Mouse (Mus musculus): ENCODE results near the gene Bdh1. TPM values are rescaled to one million over a fixed set of nuclear protein-coding genes. Genes with fewer than 3 reads are reported as not detected.

Gene Bdh1
- polyA plus RNA-seq, 1 experiment from 2014 or later: 30.0 TPM

DNA sequence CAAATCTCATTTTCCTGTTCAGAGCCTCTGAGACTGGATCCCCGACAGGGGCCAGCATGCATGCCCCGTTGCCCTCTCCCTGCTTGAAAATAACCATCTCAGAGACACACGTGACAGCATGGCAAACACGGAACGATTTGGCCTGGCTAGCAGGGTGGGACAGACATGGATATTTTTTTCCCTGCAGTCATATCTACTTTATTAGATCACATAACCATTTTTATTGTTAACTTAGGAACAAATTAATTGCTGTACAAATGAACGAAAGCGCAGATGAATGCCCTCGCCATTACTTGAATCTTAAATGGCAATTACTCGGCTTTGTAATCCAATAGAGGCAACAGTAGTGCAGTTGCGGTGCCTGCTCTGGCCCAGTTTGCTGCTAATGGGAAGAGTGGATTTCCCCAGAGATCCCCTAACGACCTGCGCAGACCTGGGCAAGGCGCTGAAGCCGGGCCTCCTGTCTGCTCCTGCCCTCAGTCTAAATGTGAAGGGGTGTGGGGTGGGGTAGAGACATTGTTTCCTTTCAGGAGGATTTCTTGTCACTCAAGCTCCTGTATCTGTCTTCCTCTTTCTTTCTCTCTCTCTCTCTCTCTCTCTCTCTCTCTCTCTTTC is 79.8 kb downstream of the Bdh1 start:
- H3K4me2 ChIP-seq (replicated peaks; ENCODE audit: low read depth, low read length): no peak overlapping the region
- no peak for ATAC-seq (ENCODE audit: insufficient number of reproducible peaks, insufficient read depth, low FRiP score, low read depth)
- no peaks in the 10 kb centered on the region for H3K27me3 ChIP-seq (ENCODE audit: control insufficient read depth, insufficient read depth, low read length)
- no peak overlapping the region for H3K9ac ChIP-seq (replicated peaks; ENCODE audit: low read depth, low read length)
- H3K27ac ChIP-seq (ENCODE audit: low read length): no peak overlapping the region
- 70% methylated on average over 14 of the region's 14 CpGs for WGBS
- no peaks in the 10 kb centered on the region for H3K36me3 ChIP-seq (ENCODE audit: control insufficient read depth, insufficient read depth, low read length)
- peaks cover 18% of the 10 kb centered on the region for H3K4me1 ChIP-seq (ENCODE audit: control insufficient read depth, insufficient read depth, low read length)
- no peak overlapping the region for H3K4me3 ChIP-seq (ENCODE audit: low read depth, low read length)
- H3K9me3 ChIP-seq (ENCODE audit: control insufficient read depth, low read depth, low read length): no peaks in the 10 kb centered on the region

DNA sequence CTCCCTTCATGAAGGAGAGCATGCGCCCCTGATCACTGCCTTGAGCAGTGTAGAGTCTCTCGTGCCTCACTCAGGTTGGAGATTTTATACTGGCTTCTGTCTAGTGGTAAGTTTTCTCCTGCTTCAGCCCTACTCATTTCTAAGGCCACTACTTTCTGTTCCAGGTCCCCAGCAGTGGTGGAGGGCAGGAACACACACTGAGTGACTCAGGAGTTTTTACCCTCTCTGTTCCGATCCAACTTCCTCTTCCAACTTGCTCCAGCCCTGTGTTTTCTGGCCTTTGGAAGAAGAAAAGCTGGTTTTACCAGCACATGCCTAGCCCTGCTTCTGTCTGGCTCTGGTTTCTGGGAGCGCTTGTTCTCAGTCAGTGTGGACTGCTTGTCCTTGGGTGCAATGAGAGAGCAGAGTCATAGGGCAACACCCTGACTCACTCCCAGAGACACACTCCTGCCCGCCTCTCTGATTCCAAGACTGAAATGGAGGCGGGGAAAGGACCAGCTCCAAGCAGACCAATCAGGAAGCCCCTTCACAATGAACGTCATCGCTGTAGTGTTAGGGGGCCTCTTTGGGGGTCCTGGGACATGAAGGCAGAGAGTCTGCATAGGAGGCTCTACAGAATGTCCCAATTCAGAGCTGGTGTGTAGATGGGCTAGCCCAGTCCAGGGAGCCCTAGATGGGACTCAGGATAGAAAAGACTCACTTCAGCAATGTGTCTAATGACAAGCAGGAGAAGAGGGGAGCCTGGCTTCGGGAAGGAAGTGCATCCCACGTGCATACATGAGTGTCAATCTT is 84.8 kb downstream of the Bdh1 start:
- 42% methylated on average over 10 of the region's 10 CpGs for WGBS
- peak overlapping the region; percentile 88 for H3K27ac ChIP-seq (ENCODE audit: low read length)
- no peak overlapping the region for H3K4me3 ChIP-seq (ENCODE audit: low read depth, low read length)
- peaks cover 25% of the 10 kb centered on the region for H3K4me1 ChIP-seq (ENCODE audit: control insufficient read depth, insufficient read depth, low read length)
- no peak overlapping the region for H3K9ac ChIP-seq (replicated peaks; ENCODE audit: low read depth, low read length)
- no peaks in the 10 kb centered on the region for H3K36me3 ChIP-seq (ENCODE audit: control insufficient read depth, insufficient read depth, low read length)
- H3K27me3 ChIP-seq (ENCODE audit: control insufficient read depth, insufficient read depth, low read length): no peaks in the 10 kb centered on the region
- H3K9me3 ChIP-seq (ENCODE audit: control insufficient read depth, low read depth, low read length): no peaks in the 10 kb centered on the region
- peak overlapping the region; percentile 16; the same call in 1 of the 2 replicates for H3K4me2 ChIP-seq (replicated peaks; ENCODE audit: low read depth, low read length)
- ATAC-seq (ENCODE audit: insufficient number of reproducible peaks, insufficient read depth, low FRiP score, low read depth): peak; percentile 74

GRCm38 (mm10) chr16:31507457-31507755 is 85.3 kb downstream of the Bdh1 start:
- peak; percentile 38 for ATAC-seq (ENCODE audit: insufficient number of reproducible peaks, insufficient read depth, low FRiP score, low read depth)
- H3K27ac ChIP-seq (ENCODE audit: low read length): peak overlapping the region; percentile 88

GRCm38 (mm10) chr16:31507794-31508526 is 85.9 kb downstream of the Bdh1 start:
- no peak overlapping the region for H3K9ac ChIP-seq (replicated peaks; ENCODE audit: low read depth, low read length)
- 37% methylated on average over 14 of the region's 14 CpGs for WGBS
- no peak overlapping the region for H3K4me3 ChIP-seq (ENCODE audit: low read depth, low read length)
- peaks cover 25% of the 10 kb centered on the region for H3K4me1 ChIP-seq (ENCODE audit: control insufficient read depth, insufficient read depth, low read length)
- H3K27me3 ChIP-seq (ENCODE audit: control insufficient read depth, insufficient read depth, low read length): no peaks in the 10 kb centered on the region
- no peaks in the 10 kb centered on the region for H3K36me3 ChIP-seq (ENCODE audit: control insufficient read depth, insufficient read depth, low read length)
- peak overlapping the region; percentile 27; the same call in 1 of the 2 replicates for H3K4me2 ChIP-seq (replicated peaks; ENCODE audit: low read depth, low read length)
- no peaks in the 10 kb centered on the region for H3K9me3 ChIP-seq (ENCODE audit: control insufficient read depth, low read depth, low read length)
- no peak for ATAC-seq (ENCODE audit: insufficient number of reproducible peaks, insufficient read depth, low FRiP score, low read depth)
- H3K27ac ChIP-seq (ENCODE audit: low read length): peak overlapping the region; percentile 88

More at GRCm38 (mm10) chr16:31507457-31507755, 85.3 kb downstream of the Bdh1 start:
- Histone ChIP-seq H3K36me3 (ENCODE audit: control insufficient read depth, insufficient read depth, low read length) (no peaks in the 10 kb centered on the region), H3K4me1 (ENCODE audit: control insufficient read depth, insufficient read depth, low read length) (peaks cover 25% of the 10 kb centered on the region), H3K9ac (replicated peaks; ENCODE audit: low read depth, low read length) (no peak overlapping the region), H3K27me3 (ENCODE audit: control insufficient read depth, insufficient read depth, low read length) (no peaks in the 10 kb centered on the region), H3K4me2 (replicated peaks; ENCODE audit: low read depth, low read length) (peak overlapping the region; percentile 16; the same call in 1 of the 2 replicates), H3K4me3 (ENCODE audit: low read depth, low read length) (no peak overlapping the region), H3K9me3 (ENCODE audit: control insufficient read depth, low read depth, low read length) (no peaks in the 10 kb centered on the region)
- WGBS: 39% methylated on average over 6 of the region's 6 CpGs

Other genes with a start within 250 kb of the Bdh1 start
- 24.9 and 25.0 TPM in 2 replicates for gene Acap2, start 221.0 kb upstream of the Bdh1 start, polyA plus RNA-seq (2014; fragmentation: Nextera tagmentation; extraction: Ambion mirVana)
- 86.0 and 90.8 TPM in 2 replicates for gene Ppp1r2, start 147.0 kb upstream of the Bdh1 start, polyA plus RNA-seq (2014; fragmentation: Nextera tagmentation; extraction: Ambion mirVana)
- 1.2 and 1.4 TPM in 2 replicates for gene Apod, start 107.5 kb upstream of the Bdh1 start, polyA plus RNA-seq (2014; fragmentation: Nextera tagmentation; extraction: Ambion mirVana)
- 42.0 and 42.4 TPM in 2 replicates for gene Dlg1, start 241.2 kb downstream of the Bdh1 start, polyA plus RNA-seq (2014; fragmentation: Nextera tagmentation; extraction: Ambion mirVana)

All from stomach, embryonic 14.5 days (tissue).